ENCODE assay signal across 26 mouse cellular contexts in the genomic region with DNA sequence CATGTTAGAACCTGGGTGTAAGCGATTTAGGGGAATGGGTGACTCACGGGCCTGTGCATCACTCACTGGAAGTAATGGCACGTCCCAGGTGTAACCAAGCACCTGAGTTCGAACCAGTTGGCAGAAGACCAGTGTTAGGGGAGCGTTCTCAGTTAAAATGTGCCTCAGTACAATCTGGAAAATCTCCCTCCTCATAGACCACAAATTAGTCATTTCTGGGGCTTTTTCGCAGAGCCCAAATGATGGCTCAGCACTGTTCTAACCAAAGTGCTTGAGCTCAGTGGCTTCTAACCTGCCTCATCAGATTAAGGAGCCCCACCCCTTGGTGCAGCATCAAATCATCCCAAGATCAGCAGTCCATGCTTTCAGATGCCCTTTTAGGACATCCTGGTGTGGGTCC. TPM values are rescaled to one million over a fixed set of nuclear protein-coding genes. Genes with fewer than 3 reads are reported as not detected.
DNase-seq lines count a peak whose midpoint lies in the region; ATAC-seq lines count a peak whose summit lies in the region.
"Had no signal": no experiment of that assay in that cellular context is flagged by ENCODE, and none has a peak within 500 bp of the region (broad histone marks: within the 10 kb centered on the region; RNA-seq: fewer than 3 reads in every experiment).

No protein-coding gene starts in this region.

- peaks cover 8% of the 10 kb centered on the region for H3K4me1 ChIP-seq in midbrain, embryonic 13.5 days (replicated peaks)

- no peaks in the 10 kb centered on the region for H3K9me3 ChIP-seq in midbrain, embryonic 13.5 days
- H3K9me3 ChIP-seq: embryonic facial prominence, embryonic 12.5 days; embryonic facial prominence, embryonic 15.5 days; heart, embryonic 13.5 days; intestine, embryonic 15.5 days had no signal

- peak; percentile 59 for DNase-seq in 3T3-L1 (ENCODE audit: low read depth, low spot score)
- DNase-seq in 416B (ENCODE audit: low read depth) = peak; percentile 90
- DNase-seq in induced T-regulatory cell, adult 2 months (ENCODE audit: low read depth) = peak; percentile 67
- no peak for DNase-seq in right cerebral cortex, postnatal 25 days
- DNase-seq in left cerebral cortex, adult 9 months (ENCODE audit: low spot score in 2 of 2) = no peak
- DNase-seq: adrenal gland, postnatal 10 days; adrenal gland, postnatal 36 days; B cell, adult 2 months; cerebellum, adult 18-20 months; cerebellum, adult 9-10 months; cerebellum, postnatal 14 days; forebrain, postnatal 0 days; gastrocnemius, postnatal 36 days; heart, postnatal 14 days; heart, postnatal 4 days; kidney, adult 11 months; kidney, adult 8-10 months had no signal

- WGBS in midbrain, embryonic 13.5 days = 93% methylated on average over 6 of the region's 6 CpGs

- ATAC-seq in CD4-positive, CD25-positive, alpha-beta regulatory T cell, adult 4 months = peak; percentile 29
- no peak for ATAC-seq in midbrain, embryonic 13.5 days
- ATAC-seq: activated CD4-positive, CD25-positive, alpha-beta regulatory T cell, adult 4 months; forebrain, embryonic 14.5 days; forebrain, postnatal 0 days had no signal

- no peak overlapping the region for H3K9ac ChIP-seq in midbrain, embryonic 13.5 days (replicated peaks)
- H3K9ac ChIP-seq: embryonic facial prominence, embryonic 12.5 days; embryonic facial prominence, embryonic 15.5 days; forebrain, postnatal 0 days; heart, embryonic 13.5 days; hindbrain, embryonic 14.5 days; intestine, embryonic 15.5 days had no signal

- H3K27me3 ChIP-seq in midbrain, embryonic 13.5 days = peaks cover 21% of the 10 kb centered on the region
- H3K27me3 ChIP-seq: embryonic facial prominence, embryonic 15.5 days; intestine, embryonic 15.5 days had no signal

- no peak overlapping the region for H3K4me3 ChIP-seq in midbrain, embryonic 13.5 days (replicated peaks)
- H3K4me3 ChIP-seq: embryonic facial prominence, embryonic 12.5 days; embryonic facial prominence, embryonic 15.5 days; heart, embryonic 13.5 days; intestine, embryonic 15.5 days had no signal

- H3K36me3 ChIP-seq in midbrain, embryonic 13.5 days = no peaks in the 10 kb centered on the region
- H3K36me3 ChIP-seq: embryonic facial prominence, embryonic 12.5 days; embryonic facial prominence, embryonic 15.5 days; heart, embryonic 13.5 days; intestine, embryonic 15.5 days had no signal

- H3K27ac ChIP-seq in midbrain, embryonic 13.5 days = no peak overlapping the region
- H3K27ac ChIP-seq: embryonic facial prominence, embryonic 12.5 days; embryonic facial prominence, embryonic 15.5 days; heart, embryonic 13.5 days; hindbrain, embryonic 14.5 days; intestine, embryonic 15.5 days had no signal

- no peak overlapping the region for H3K4me2 ChIP-seq in midbrain, embryonic 13.5 days (replicated peaks)
- H3K4me2 ChIP-seq: embryonic facial prominence, embryonic 12.5 days; embryonic facial prominence, embryonic 15.5 days; heart, embryonic 13.5 days; hindbrain, embryonic 14.5 days; intestine, embryonic 15.5 days had no signal

RNA-seq across cellular contexts. Expression of gene Rreb1, which starts 5.5 kb away (rescaled TPM):
- polyA plus RNA-seq in CD4-positive, CD25-positive, alpha-beta regulatory T cell, adult 4 months (2017; shearing (Covaris generic)) = 1 to 10 TPM; 6.7 to 7.9 TPM
- 2.5 and 2.7 TPM in 2 replicates for polyA plus RNA-seq in midbrain, embryonic 13.5 days (2015; fragmentation: Nextera tagmentation; extraction: Ambion mirVana)

Comparison
In these comparisons a context has a peak if more than half of its experiments do, and no peak if none do; other contexts are left out.
1. DNase-seq: peak in 3T3-L1 (single experiment), 416B (single experiment) and induced T-regulatory cell, adult 2 months (single experiment); none in right cerebral cortex, postnatal 25 days (single experiment) and left cerebral cortex, adult 9 months (0 of 2).